Mouse (Mus musculus) ovary, adult 2 months (tissue): ENCODE measurements around the gene Syn2. TPM values are rescaled to one million over a fixed set of nuclear protein-coding genes. Genes with fewer than 3 reads are reported as not detected.

Experiments used
- polyA plus RNA-seq: library from polyadenylated mRNA; depleted of rRNA; stranded (reverse); fragments of >200 nt; gene quantifications from 2 replicates; pipeline ENCODE4 v1.2.3, GENCODE M21; 2012; rRNA removed

The Syn2 gene
- 11.2 and 27.4 TPM in 2 replicates for polyA plus RNA-seq

DNA sequence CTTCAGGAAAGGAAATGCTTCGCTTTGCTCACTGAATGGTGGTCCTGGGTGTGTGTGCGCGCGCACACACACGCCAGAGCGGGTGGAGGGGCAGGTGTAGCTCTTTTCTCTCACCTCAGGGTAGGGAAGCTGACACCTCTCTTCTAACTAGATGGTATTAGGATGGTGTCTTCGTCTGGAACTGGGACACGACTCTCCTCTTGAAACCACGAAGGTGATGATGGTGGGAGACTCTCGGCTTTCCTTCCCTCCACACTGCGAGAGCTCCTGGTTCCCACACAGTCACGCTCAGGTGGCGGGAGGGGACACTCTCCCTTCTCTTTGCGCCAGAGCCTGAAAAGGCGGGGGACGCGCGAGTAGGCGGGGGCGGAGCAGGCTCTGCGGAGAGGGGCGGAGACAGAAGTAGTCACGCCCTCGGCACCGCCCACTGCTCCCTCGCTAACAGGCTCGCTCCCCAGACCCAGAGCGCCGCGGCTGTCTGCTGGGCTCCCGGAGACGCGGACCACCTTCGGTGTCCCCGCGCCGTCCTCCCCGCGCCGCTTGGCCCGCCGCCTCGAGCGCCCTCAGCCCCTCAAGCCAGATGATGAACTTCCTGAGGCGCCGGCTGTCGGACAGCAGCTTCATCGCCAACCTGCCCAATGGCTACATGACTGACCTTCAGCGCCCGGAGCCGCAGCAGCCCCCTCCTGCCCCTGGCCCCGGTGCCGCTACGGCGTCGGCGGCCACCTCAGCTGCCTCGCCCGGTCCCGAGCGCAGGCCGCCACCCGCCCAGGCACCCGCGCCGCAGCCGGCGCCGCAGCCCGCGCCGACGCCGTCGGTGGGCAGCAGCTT is at the start of gene Syn2:
Syn2 (plus strand) TSS at position 402 of the 831 bp plus-strand sequence.

DNA sequence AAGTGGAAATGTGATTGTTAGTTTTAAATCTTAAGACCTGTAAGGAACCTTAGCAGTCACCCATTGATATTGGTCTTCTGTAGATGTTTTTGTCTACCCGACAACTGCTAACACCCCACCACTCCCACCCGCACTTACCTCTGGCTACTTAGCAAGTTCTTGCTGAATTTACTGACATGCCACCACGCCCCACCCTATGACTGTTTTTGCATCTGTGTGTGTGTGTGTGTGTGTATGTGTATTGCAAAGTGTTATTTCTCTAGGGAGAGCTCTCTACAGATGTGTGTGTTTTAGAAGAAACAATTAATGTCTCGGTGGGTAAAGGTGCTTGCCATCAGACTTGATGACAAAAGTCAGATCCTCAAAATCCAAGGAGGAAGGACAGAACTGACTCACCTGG is 92.3 kb downstream of the Syn2 start, which contains the start of gene Gm17482:
Gm17482 (plus strand) TSS at position 301 of the 400 bp plus-strand sequence.

GRCm38 (mm10) chr6:115252099-115252873 is 117.6 kb downstream of the Syn2 start, which contains the start of gene Timp4:
TSS of gene Timp4 (minus strand) at chr6:115252205.

Other genes starting within 250 kb of the Syn2 start
- 106 and 124 TPM in 2 replicates for gene Vgll4, start 164.9 kb upstream of the Syn2 start, polyA plus RNA-seq
- 47.2 and 60.3 TPM in 2 replicates for gene Tamm41, start 97.0 kb upstream of the Syn2 start, polyA plus RNA-seq
- gene Gm17482, start 92.4 kb downstream of the Syn2 start, polyA plus RNA-seq: not detected in 2 replicates
- gene Timp4, start 117.3 kb downstream of the Syn2 start, polyA plus RNA-seq: 31.2 and 43.7 TPM in 2 replicates
- gene Pparg, start 226.0 kb downstream of the Syn2 start, polyA plus RNA-seq: 25.7 and 28.6 TPM in 2 replicates